Mouse (Mus musculus): ENCODE data around the gene Dgkg.

- no peak for TF ChIP-seq CTCF (IDR thresholded peaks at IDR 0.05)
- TF ChIP-seq EP300 (IDR thresholded peaks at IDR 0.05) = no peak
These were observed 43.6 kb downstream of the Dgkg start for GRCm38 (mm10) chr16:22613186-22614073.
